Mouse (Mus musculus): ENCODE results near the gene Ccr6.
"Not testable (repeated sequence)": the region's sequence is repeated elsewhere in the genome, so short reads cannot be mapped to it uniquely, and the experiment has no call there.

Gene Ccr6

GRCm38 (mm10) chr17:8235743-8236142, at the start of gene Ccr6:
TSS of gene Ccr6 (plus strand) at chr17:8236043.
- peak; percentile 36 for DNase-seq (ENCODE audit: low read depth, low spot score)
- Histone ChIP-seq H3K36me3 (ENCODE audit: control insufficient read depth, insufficient read depth, low read length, poor library complexity, severe bottlenecking) (no peaks in the 10 kb centered on the region), H3K27me3 (ENCODE audit: control insufficient read depth, insufficient read depth, low read length, poor library complexity, severe bottlenecking) (no peaks in the 10 kb centered on the region)

GRCm38 (mm10) chr17:8193678-8194077, 42.2 kb upstream of the Ccr6 start:
- peaks cover 19% of the 10 kb centered on the region; the same call in 1 of the 2 replicates for H3K36me3 ChIP-seq (ENCODE audit: control insufficient read depth, insufficient read depth, low read length, poor library complexity, severe bottlenecking)
- DNase-seq (ENCODE audit: low read depth, low spot score) = no peak
- no peaks in the 10 kb centered on the region for H3K27me3 ChIP-seq (ENCODE audit: control insufficient read depth, insufficient read depth, low read length, poor library complexity, severe bottlenecking)

- H3K36me3 ChIP-seq (ENCODE audit: control insufficient read depth, insufficient read depth, low read length, poor library complexity, severe bottlenecking) = peaks cover 16% of the 10 kb centered on the region; the same call in 1 of the 2 replicates
- peak; percentile 91 for DNase-seq (ENCODE audit: low read depth, low spot score)
- no peaks in the 10 kb centered on the region for H3K27me3 ChIP-seq (ENCODE audit: control insufficient read depth, insufficient read depth, low read length, poor library complexity, severe bottlenecking)
These were observed 40.0 kb upstream of the Ccr6 start for GRCm38 (mm10) chr17:8195685-8196376.

- Histone ChIP-seq H3K27me3 (ENCODE audit: control insufficient read depth, insufficient read depth, low read length, poor library complexity, severe bottlenecking) (no peaks in the 10 kb centered on the region), H3K36me3 (ENCODE audit: control insufficient read depth, insufficient read depth, low read length, poor library complexity, severe bottlenecking) (peaks cover 10% of the 10 kb centered on the region; the same call in 1 of the 2 replicates)
- DNase-seq (ENCODE audit: low read depth, low spot score) = peak; percentile 83
These were observed 38.2 kb upstream of the Ccr6 start for GRCm38 (mm10) chr17:8197652-8198051.

- peaks cover 7% of the 10 kb centered on the region; the same call in 1 of the 2 replicates for H3K36me3 ChIP-seq (ENCODE audit: control insufficient read depth, insufficient read depth, low read length, poor library complexity, severe bottlenecking)
- DNase-seq (ENCODE audit: low read depth, low spot score) = peak; percentile 45
- no peaks in the 10 kb centered on the region for H3K27me3 ChIP-seq (ENCODE audit: control insufficient read depth, insufficient read depth, low read length, poor library complexity, severe bottlenecking)
These were observed 36.5 kb upstream of the Ccr6 start for GRCm38 (mm10) chr17:8199067-8199935.

- H3K27me3 ChIP-seq (ENCODE audit: control insufficient read depth, insufficient read depth, low read length, poor library complexity, severe bottlenecking) = no peaks in the 10 kb centered on the region
- H3K36me3 ChIP-seq (ENCODE audit: control insufficient read depth, insufficient read depth, low read length, poor library complexity, severe bottlenecking) = 0 out of 2 replicates have a peak, but pooled peaks cover 3% of the 10 kb centered on the region
- no peak for DNase-seq (ENCODE audit: low read depth, low spot score)
These were observed 35.9 kb upstream of the Ccr6 start for GRCm38 (mm10) chr17:8199936-8200330.

- DNase-seq (ENCODE audit: low read depth, low spot score) = no peak
- Histone ChIP-seq H3K27me3 (ENCODE audit: control insufficient read depth, insufficient read depth, low read length, poor library complexity, severe bottlenecking) (no peaks in the 10 kb centered on the region), H3K36me3 (ENCODE audit: control insufficient read depth, insufficient read depth, low read length, poor library complexity, severe bottlenecking) (no peaks in the 10 kb centered on the region)
These were observed 32.4 kb upstream of the Ccr6 start for GRCm38 (mm10) chr17:8203487-8203886.

- not testable (repeated sequence) for DNase-seq (ENCODE audit: low read depth, low spot score); H3K27me3 ChIP-seq (ENCODE audit: control insufficient read depth, insufficient read depth, low read length, poor library complexity, severe bottlenecking); H3K36me3 ChIP-seq (ENCODE audit: control insufficient read depth, insufficient read depth, low read length, poor library complexity, severe bottlenecking)
These were observed 30.6 kb upstream of the Ccr6 start for GRCm38 (mm10) chr17:8205221-8205631.

- no peak for DNase-seq (ENCODE audit: low read depth, low spot score)
- Histone ChIP-seq H3K36me3 (ENCODE audit: control insufficient read depth, insufficient read depth, low read length, poor library complexity, severe bottlenecking) (no peaks in the 10 kb centered on the region), H3K27me3 (ENCODE audit: control insufficient read depth, insufficient read depth, low read length, poor library complexity, severe bottlenecking) (no peaks in the 10 kb centered on the region)
These were observed 29.2 kb upstream of the Ccr6 start for GRCm38 (mm10) chr17:8206691-8207090.

GRCm38 (mm10) chr17:8209696-8210095, 26.1 kb upstream of the Ccr6 start:
- no peaks in the 10 kb centered on the region for H3K27me3 ChIP-seq (ENCODE audit: control insufficient read depth, insufficient read depth, low read length, poor library complexity, severe bottlenecking)
- peak; percentile 53 for DNase-seq (ENCODE audit: low read depth, low spot score)
- H3K36me3 ChIP-seq (ENCODE audit: control insufficient read depth, insufficient read depth, low read length, poor library complexity, severe bottlenecking) = no peaks in the 10 kb centered on the region

GRCm38 (mm10) chr17:8210170-8210569, 25.7 kb upstream of the Ccr6 start:
- no peaks in the 10 kb centered on the region for H3K36me3 ChIP-seq (ENCODE audit: control insufficient read depth, insufficient read depth, low read length, poor library complexity, severe bottlenecking)
- H3K27me3 ChIP-seq (ENCODE audit: control insufficient read depth, insufficient read depth, low read length, poor library complexity, severe bottlenecking) = no peaks in the 10 kb centered on the region
- DNase-seq (ENCODE audit: low read depth, low spot score) = peak; percentile 74

GRCm38 (mm10) chr17:8210675-8211074, 25.2 kb upstream of the Ccr6 start:
- no peaks in the 10 kb centered on the region for H3K36me3 ChIP-seq (ENCODE audit: control insufficient read depth, insufficient read depth, low read length, poor library complexity, severe bottlenecking)
- peak; percentile 39 for DNase-seq (ENCODE audit: low read depth, low spot score)
- no peaks in the 10 kb centered on the region for H3K27me3 ChIP-seq (ENCODE audit: control insufficient read depth, insufficient read depth, low read length, poor library complexity, severe bottlenecking)

- DNase-seq (ENCODE audit: low read depth, low spot score) = peak; percentile 39
- Histone ChIP-seq H3K27me3 (ENCODE audit: control insufficient read depth, insufficient read depth, low read length, poor library complexity, severe bottlenecking) (no peaks in the 10 kb centered on the region), H3K36me3 (ENCODE audit: control insufficient read depth, insufficient read depth, low read length, poor library complexity, severe bottlenecking) (no peaks in the 10 kb centered on the region)
These were observed 24.4 kb upstream of the Ccr6 start for GRCm38 (mm10) chr17:8211399-8211798.

GRCm38 (mm10) chr17:8214369-8214768, 21.5 kb upstream of the Ccr6 start:
- H3K36me3 ChIP-seq (ENCODE audit: control insufficient read depth, insufficient read depth, low read length, poor library complexity, severe bottlenecking) = no peaks in the 10 kb centered on the region
- peak; percentile 52 for DNase-seq (ENCODE audit: low read depth, low spot score)
- no peaks in the 10 kb centered on the region for H3K27me3 ChIP-seq (ENCODE audit: control insufficient read depth, insufficient read depth, low read length, poor library complexity, severe bottlenecking)

All from splenic B cell, adult 2 months (primary cell).